Mouse (Mus musculus): ENCODE data around the gene Hoxd4. TPM values are rescaled to one million over a fixed set of nuclear protein-coding genes. Genes with fewer than 3 reads are reported as not detected.
A peak's percentile ranks its signal among the peaks of the same experiment; 100 is the strongest.

The Hoxd4 gene
- polyA plus RNA-seq, 1 experiment from 2014 or later, result 1.2 TPM

DNA sequence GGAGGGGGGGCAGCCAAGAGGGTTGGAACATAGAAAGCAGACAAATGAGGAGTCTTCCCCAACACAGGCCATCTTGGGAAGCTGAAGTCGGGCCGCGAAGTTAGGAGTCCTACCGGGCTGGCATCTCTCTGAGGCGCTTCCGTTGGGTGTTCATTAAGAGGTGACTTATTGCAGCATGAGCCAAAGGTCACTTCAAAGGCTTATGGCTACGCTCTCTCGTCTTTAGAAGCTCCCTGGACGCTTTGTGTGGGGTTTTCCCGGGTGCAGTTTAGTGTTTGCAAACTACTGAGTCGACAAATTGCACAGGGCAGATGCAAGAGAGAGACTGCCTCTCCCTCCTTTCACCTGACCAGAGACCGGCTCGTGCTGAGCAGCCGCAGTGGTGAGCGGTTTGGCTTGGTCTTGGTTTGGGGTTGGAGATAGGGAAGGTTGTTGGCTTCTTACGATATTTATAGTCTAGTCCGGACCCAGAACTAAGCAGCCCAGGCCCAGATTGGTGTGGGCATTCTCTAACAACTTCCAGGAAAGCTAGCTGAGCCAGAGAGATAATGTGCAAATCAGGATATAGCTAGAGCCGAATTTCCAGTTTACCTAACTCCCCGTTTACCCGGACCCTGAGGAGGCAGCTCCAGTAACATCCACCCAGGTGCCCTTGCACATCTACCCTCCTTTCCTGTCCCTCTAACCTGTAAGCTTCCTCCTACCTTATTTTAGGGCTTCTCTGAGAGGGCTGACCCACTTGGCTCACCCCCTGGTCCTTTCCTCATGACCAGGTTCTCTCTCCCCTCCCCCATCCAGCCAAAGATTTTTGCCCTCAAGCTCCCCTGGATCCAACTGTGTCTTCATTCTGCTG, 27.1 kb downstream of the Hoxd4 start:
- ATAC-seq, result peak; percentile 11; the same call in 1 of the 2 replicates
- 10% methylated on average over 20 of the region's 20 CpGs for WGBS
- H3K27me3 ChIP-seq (replicated peaks), result peaks cover 77% of the 10 kb centered on the region
- H3K4me2 ChIP-seq (replicated peaks), result peak overlapping the region; percentile 34
- no peaks in the 10 kb centered on the region for H3K36me3 ChIP-seq
- H3K27ac ChIP-seq, result peak overlapping the region; percentile 29; the same call in 1 of the 2 replicates
- H3K4me1 ChIP-seq (replicated peaks), result peaks cover 13% of the 10 kb centered on the region
- H3K4me3 ChIP-seq (replicated peaks), result peak overlapping the region; percentile 12
- no peak overlapping the region for H3K9ac ChIP-seq
- H3K9me3 ChIP-seq, result no peaks in the 10 kb centered on the region

DNA sequence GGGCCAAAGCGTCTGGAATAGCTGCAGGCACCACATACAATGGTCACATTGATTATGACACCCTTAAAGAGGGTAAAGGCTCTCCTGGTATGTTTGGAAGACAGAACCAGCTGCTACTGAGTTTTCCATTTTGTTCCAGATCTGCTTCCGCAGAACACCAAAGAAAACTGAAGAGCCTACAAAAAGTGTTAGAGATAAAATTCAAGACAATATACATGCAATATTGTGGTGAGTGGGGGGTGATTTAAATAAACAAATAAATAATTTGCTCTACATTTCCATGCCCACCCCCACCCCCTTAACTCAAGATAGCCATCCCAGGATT, 27.7 kb downstream of the Hoxd4 start:
- no peak overlapping the region for H3K9ac ChIP-seq
- 32% methylated on average over 2 of the region's 2 CpGs for WGBS
- peaks cover 79% of the 10 kb centered on the region for H3K27me3 ChIP-seq (replicated peaks)
- H3K36me3 ChIP-seq, result no peaks in the 10 kb centered on the region
- ATAC-seq, result no peak
- H3K4me3 ChIP-seq (replicated peaks), result no peak overlapping the region
- H3K4me1 ChIP-seq (replicated peaks), result peaks cover 12% of the 10 kb centered on the region
- H3K9me3 ChIP-seq, result no peaks in the 10 kb centered on the region
- no peak overlapping the region for H3K27ac ChIP-seq
- H3K4me2 ChIP-seq (replicated peaks), result 0 out of 2 replicates have a peak overlapping the region, but pooled peaks have one; percentile 62

DNA sequence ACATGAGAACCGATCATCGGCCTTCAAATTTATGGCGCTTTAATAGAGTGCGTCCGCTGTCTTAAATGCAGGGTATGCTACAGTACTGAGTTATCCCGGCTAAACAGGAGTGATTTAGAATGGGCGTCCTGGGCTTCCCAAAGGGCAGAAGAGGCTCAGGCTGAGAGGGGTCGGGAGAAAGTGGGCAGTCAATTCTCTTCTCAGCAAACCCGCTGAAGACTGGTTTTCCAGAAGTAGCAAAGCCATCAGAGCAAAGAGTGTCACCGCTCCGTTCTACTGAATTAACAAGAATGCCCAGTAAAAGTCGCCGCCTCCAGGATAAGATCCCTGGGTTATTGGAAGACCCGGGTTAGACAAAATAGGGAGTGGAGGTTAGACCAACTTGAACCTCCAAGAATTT, 28.1 kb downstream of the Hoxd4 start:
- no peaks in the 10 kb centered on the region for H3K9me3 ChIP-seq
- peak overlapping the region; percentile 62 for H3K4me2 ChIP-seq (replicated peaks)
- no peak overlapping the region for H3K4me3 ChIP-seq (replicated peaks)
- 17% methylated on average over 14 of the region's 14 CpGs for WGBS
- H3K27me3 ChIP-seq (replicated peaks), result peaks cover 79% of the 10 kb centered on the region
- no peaks in the 10 kb centered on the region for H3K36me3 ChIP-seq
- ATAC-seq, result no peak
- H3K4me1 ChIP-seq (replicated peaks), result peaks cover 12% of the 10 kb centered on the region
- H3K9ac ChIP-seq, result peak overlapping the region; percentile 44; the same call in 1 of the 2 replicates
- peak overlapping the region; percentile 66; the same call in 1 of the 2 replicates for H3K27ac ChIP-seq

DNA sequence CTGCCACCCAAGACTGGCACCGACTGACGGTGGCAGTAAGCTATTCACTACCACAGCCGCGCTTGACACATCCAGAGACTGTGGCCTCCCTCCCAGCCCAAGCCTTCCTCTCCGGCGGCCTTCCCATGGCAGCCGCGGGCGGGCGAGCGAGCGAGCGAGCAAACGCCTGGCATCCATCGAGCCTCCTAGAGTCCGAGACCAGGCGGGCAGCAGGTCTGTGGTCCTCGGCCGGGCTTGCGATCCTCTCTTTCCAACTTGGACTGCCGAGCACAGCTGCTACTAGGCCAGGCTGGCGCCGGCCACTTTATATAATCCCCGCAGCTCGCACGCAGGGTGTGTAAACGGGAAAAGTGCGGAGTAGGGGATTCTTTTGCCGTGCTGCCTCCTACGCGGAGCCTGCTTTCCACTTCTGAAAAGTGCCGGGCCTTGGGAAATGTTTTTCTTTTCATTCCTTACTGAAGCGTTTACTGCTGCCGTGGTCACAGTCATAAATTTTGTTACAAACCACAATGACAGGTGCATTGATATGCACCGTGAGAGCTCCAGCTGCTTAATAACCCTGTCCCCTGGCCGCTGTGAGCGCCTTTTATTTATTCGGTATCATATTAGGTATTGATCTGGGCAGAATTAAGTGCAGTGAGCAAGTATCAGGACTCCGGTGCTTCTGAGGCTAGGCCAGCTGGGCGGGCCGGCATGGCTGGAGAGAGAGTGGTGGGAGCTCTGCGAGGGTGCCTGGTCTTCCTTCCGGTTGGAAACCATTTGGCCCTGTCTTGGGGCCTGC, 28.8 kb downstream of the Hoxd4 start:
- peak overlapping the region; percentile 44 for H3K9ac ChIP-seq

DNA sequence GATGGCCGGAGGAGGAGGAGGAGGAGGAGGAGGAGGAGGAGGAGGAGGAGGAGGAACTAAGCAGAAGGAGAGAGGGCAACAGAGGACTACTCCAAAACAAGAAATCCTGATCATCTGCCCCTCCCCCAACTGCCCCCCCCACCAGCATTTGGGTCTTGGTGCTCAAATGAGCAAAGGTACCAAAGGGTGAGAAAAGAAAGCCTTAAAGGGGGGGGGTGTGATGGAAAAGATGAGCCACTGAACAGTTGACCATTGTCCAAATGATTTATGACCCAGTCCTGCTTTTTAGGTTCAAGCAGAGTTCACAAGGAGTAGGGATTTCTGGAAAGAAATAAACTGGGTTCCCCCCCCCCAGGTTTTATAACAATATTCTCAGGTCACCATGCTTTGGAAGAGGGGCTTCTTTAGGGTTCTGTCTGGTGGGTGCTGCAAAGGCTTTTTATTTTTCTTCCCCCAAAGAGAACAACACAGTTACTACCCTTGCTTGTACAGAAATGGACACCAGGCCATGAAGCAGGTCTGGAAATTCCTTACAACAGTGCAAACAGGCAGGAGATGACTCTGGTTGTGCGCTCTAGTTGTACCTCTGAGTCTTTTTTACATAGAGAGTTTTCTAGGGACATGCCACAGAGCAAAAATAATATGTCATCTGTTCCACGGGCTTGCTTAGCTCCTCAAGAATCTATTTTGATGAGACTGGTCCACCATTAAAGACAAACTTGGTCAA, 29.7 kb downstream of the Hoxd4 start:
- H3K4me3 ChIP-seq (replicated peaks), result no peak overlapping the region
- H3K27ac ChIP-seq, result no peak overlapping the region
- 0 out of 2 replicates have a peak, but pooled peaks have one; percentile 2 for ATAC-seq
- H3K9ac ChIP-seq, result no peak overlapping the region
- no peak overlapping the region for H3K4me2 ChIP-seq (replicated peaks)
- 60% methylated on average over 2 of the region's 3 CpGs for WGBS
- no peaks in the 10 kb centered on the region for H3K9me3 ChIP-seq
- peaks cover 79% of the 10 kb centered on the region for H3K27me3 ChIP-seq (replicated peaks)
- H3K4me1 ChIP-seq (replicated peaks), result peaks cover 12% of the 10 kb centered on the region
- no peaks in the 10 kb centered on the region for H3K36me3 ChIP-seq

More for the DNA sequence above, 28.8 kb downstream of the Hoxd4 start:
- peaks cover 12% of the 10 kb centered on the region for H3K4me1 ChIP-seq (replicated peaks)
- H3K9me3 ChIP-seq, result no peaks in the 10 kb centered on the region
- ATAC-seq, result no peak; the same call in 1 of the 2 replicates
- H3K27me3 ChIP-seq (replicated peaks), result peaks cover 79% of the 10 kb centered on the region
- H3K36me3 ChIP-seq, result no peaks in the 10 kb centered on the region
- H3K4me3 ChIP-seq (replicated peaks), result peak overlapping the region; percentile 23
- WGBS, result 5% methylated on average over 43 of the region's 43 CpGs
- H3K4me2 ChIP-seq (replicated peaks), result peak overlapping the region; percentile 62
- peak overlapping the region; percentile 66 for H3K27ac ChIP-seq

DNA sequence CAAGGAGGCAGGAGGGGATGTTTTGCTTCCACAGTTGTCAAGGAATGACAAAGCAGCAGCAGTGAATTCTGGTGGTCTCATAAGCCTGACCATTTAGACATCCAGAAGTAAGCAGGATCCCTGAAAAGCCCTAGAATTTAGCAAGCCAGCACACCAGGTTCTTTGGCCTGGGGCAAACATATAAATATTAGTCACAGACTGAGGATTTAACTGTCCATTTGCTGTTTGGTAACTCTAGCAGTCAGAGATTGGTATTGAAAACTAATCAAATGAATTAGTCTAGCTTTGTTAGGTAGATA, 30.2 kb downstream of the Hoxd4 start:
- Histone ChIP-seq H3K4me2 (replicated peaks) (no peak overlapping the region), H3K27me3 (replicated peaks) (peaks cover 79% of the 10 kb centered on the region), H3K36me3 (no peaks in the 10 kb centered on the region), H3K9ac (no peak overlapping the region), H3K4me3 (replicated peaks) (no peak overlapping the region), H3K27ac (no peak overlapping the region), H3K9me3 (no peaks in the 10 kb centered on the region), H3K4me1 (replicated peaks) (peaks cover 12% of the 10 kb centered on the region)
- ATAC-seq, result no peak

DNA sequence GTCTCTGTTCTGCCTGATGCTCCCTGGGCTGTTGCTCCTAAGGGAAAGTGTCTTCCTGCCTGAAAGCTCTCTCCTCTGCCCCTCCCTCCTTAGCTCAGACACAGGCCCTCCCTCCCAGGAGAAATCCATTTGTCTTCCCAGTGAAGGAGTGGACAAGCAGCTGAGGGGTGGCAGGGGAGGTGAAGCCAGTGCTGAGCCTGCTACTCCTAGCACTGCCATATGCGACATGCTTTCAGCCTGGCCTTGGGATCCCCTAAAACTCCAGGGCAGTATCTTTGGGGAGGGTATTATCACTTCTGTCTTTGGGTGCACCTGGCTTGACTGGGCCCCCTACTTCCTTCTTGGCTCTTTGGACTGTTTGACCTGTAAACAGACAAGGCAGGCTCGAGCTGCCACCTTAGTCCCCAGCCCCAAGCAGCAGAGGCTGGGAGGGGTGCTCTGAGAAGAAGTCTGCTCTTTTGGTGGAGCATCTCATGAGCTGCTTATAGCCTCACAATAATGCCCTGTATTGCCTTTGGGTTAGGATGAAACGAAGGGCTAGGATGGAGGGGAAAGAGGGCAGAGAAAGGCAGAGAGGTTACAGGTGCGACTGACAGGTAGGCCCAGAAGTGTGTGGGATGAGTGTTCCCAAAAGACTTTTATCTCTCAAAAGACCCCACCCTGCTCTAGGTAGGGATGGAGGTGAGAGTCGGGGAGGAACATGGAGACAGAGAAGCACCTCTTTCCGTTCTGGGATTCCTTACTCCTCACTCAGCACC, 34.0 kb downstream of the Hoxd4 start:
- H3K9ac ChIP-seq, result 0 out of 2 replicates have a peak overlapping the region, but pooled peaks have one; percentile 26
- WGBS, result 25% methylated on average over 6 of the region's 6 CpGs
- H3K4me2 ChIP-seq (replicated peaks), result peak overlapping the region; percentile 49
- peak overlapping the region; percentile 27 for H3K4me3 ChIP-seq (replicated peaks)
- H3K9me3 ChIP-seq, result no peaks in the 10 kb centered on the region
- peak overlapping the region; percentile 22; the same call in 1 of the 2 replicates for H3K27ac ChIP-seq
- peaks cover 14% of the 10 kb centered on the region for H3K4me1 ChIP-seq (replicated peaks)
- no peaks in the 10 kb centered on the region for H3K36me3 ChIP-seq
- ATAC-seq, result no peak; the same call in 1 of the 2 replicates
- H3K27me3 ChIP-seq (replicated peaks), result peaks cover 81% of the 10 kb centered on the region

DNA sequence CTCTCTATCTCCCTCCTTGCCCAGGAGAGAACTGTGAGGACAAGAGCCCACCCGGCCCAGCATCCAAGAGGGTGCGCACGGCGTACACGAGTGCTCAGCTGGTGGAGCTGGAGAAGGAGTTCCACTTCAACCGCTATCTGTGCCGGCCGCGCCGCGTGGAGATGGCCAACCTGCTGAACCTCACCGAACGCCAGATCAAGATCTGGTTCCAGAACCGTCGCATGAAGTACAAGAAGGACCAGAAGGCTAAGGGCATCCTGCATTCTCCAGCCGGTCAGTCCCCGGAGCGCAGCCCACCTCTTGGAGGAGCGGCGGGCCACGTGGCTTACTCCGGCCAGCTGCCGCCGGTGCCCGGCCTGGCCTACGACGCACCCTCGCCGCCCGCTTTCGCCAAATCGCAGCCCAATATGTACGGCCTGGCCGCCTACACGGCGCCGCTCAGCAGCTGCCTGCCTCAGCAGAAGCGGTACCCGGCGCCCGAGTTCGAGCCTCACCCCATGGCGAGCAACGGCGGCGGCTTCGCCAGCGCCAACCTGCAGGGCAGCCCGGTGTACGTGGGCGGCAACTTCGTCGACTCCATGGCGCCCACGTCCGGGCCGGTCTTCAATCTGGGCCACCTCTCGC, 34.7 kb downstream of the Hoxd4 start:
- H3K4me2 ChIP-seq (replicated peaks), result peak overlapping the region; percentile 49
- peaks cover 83% of the 10 kb centered on the region for H3K27me3 ChIP-seq (replicated peaks)
- 12% methylated on average over 58 of the region's 58 CpGs for WGBS
- 0 out of 2 replicates have a peak, but pooled peaks have one; percentile 24 for ATAC-seq
- peak overlapping the region; percentile 27 for H3K4me3 ChIP-seq (replicated peaks)
- no peaks in the 10 kb centered on the region for H3K36me3 ChIP-seq
- H3K4me1 ChIP-seq (replicated peaks), result peaks cover 12% of the 10 kb centered on the region; the same call in 1 of the 2 replicates
- no peaks in the 10 kb centered on the region for H3K9me3 ChIP-seq
- H3K27ac ChIP-seq, result peak overlapping the region; percentile 32; the same call in 1 of the 2 replicates
- peak overlapping the region; percentile 26 for H3K9ac ChIP-seq

DNA sequence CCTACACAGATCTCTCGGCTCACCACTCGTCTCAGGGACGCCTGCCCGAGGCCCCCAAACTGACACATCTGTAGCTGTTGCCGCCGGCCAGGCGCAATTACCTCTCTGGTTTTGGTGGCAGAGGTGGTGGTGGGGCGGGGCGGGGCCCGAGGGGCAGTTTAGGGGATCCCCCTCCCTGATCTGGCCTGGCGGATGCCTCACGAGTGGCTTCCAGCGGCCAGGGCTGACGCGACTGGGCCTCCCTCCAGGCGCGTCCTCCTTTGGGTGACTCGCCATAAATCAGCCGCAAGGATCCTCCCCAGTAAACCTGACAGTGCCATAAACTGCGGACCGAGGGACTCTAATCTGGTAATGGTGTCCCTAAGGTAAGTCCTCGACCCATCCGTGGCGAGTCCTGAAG, 35.3 kb downstream of the Hoxd4 start:
- peak overlapping the region; percentile 26; the same call in 1 of the 2 replicates for H3K9ac ChIP-seq
- H3K4me2 ChIP-seq (replicated peaks), result peak overlapping the region; percentile 49
- ATAC-seq, result no peak
- peaks cover 83% of the 10 kb centered on the region for H3K27me3 ChIP-seq (replicated peaks)
- peak overlapping the region; percentile 32; the same call in 1 of the 2 replicates for H3K27ac ChIP-seq
- no peaks in the 10 kb centered on the region for H3K36me3 ChIP-seq
- H3K4me3 ChIP-seq (replicated peaks), result peak overlapping the region; percentile 27
- WGBS, result 18% methylated on average over 24 of the region's 24 CpGs
- H3K4me1 ChIP-seq (replicated peaks), result peaks cover 12% of the 10 kb centered on the region; the same call in 1 of the 2 replicates
- H3K9me3 ChIP-seq, result no peaks in the 10 kb centered on the region

DNA sequence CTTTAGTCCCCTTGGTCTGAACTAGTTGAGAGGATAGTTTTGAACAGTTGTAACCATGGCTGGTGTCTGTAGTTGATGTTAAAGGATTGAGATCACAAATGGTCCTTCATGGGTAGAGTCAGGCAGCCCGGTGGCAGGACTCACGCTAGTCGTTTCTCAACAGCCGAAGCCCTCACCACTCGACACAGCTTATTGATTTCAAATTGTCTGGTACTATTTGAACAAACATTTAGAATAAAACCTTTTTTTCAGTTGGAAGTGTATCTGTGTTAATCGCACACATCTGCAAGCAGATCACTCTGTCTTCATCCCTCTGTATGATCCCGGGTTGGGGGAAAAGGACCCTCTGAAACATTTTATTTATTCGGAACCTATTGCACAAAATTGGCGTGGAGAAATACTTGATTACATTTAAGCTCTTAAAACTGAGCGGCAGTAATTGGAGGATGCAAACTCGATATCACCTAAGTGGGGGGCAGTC, 36.0 kb downstream of the Hoxd4 start:
- WGBS, result 47% methylated on average over 11 of the region's 11 CpGs
- H3K9me3 ChIP-seq, result no peaks in the 10 kb centered on the region
- no peak overlapping the region for H3K27ac ChIP-seq
- H3K4me3 ChIP-seq (replicated peaks), result 0 out of 2 replicates have a peak overlapping the region, but pooled peaks have one; percentile 5
- H3K4me1 ChIP-seq (replicated peaks), result peaks cover 15% of the 10 kb centered on the region
- no peaks in the 10 kb centered on the region for H3K36me3 ChIP-seq
- no peak for ATAC-seq
- H3K4me2 ChIP-seq (replicated peaks), result no peak overlapping the region
- no peak overlapping the region for H3K9ac ChIP-seq
- H3K27me3 ChIP-seq (replicated peaks), result peaks cover 85% of the 10 kb centered on the region
